Mouse (Mus musculus) inflammation-experienced regulatory T-cells, adult 16 weeks (primary cell): ENCODE results near the gene Trpt1. TPM values are rescaled to one million over a fixed set of nuclear protein-coding genes. Genes with fewer than 3 reads are reported as not detected.

Source experiments
- polyA plus RNA-seq: library from polyadenylated mRNA; unstranded; fragments of 100-300 nt; shearing (Covaris generic); gene quantifications from one replicate; pipeline ENCODE4 v1.2.1, GENCODE M21; 2017

The Trpt1 gene
- polyA plus RNA-seq: 8.9 TPM

DNA sequence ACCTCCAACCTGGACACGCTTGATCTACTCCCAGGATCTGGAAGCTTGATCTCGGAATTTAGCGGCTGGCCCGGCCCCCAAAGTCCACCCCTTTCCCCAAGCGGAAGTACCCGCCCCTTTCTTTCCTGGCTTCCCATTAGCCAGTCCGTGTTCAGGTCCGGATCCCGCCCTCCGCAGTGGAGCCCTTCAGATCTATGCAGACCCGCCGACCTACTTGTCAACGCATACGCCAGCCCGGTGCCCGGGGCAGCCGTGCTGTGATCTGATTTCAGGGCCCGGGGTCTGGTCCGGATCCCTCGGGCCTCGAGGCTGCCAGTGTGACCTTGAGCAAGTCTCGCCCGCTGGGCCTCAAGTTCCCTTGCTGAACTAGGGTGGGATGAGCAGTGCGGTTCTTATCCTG, at the start of gene Trpt1, which contains the start of gene Nudt22:
Trpt1 (plus strand) TSS at position 126 of the 400 bp plus-strand sequence.
Nudt22 (minus strand) TSS at position 112 of the 400 bp plus-strand sequence.

DNA sequence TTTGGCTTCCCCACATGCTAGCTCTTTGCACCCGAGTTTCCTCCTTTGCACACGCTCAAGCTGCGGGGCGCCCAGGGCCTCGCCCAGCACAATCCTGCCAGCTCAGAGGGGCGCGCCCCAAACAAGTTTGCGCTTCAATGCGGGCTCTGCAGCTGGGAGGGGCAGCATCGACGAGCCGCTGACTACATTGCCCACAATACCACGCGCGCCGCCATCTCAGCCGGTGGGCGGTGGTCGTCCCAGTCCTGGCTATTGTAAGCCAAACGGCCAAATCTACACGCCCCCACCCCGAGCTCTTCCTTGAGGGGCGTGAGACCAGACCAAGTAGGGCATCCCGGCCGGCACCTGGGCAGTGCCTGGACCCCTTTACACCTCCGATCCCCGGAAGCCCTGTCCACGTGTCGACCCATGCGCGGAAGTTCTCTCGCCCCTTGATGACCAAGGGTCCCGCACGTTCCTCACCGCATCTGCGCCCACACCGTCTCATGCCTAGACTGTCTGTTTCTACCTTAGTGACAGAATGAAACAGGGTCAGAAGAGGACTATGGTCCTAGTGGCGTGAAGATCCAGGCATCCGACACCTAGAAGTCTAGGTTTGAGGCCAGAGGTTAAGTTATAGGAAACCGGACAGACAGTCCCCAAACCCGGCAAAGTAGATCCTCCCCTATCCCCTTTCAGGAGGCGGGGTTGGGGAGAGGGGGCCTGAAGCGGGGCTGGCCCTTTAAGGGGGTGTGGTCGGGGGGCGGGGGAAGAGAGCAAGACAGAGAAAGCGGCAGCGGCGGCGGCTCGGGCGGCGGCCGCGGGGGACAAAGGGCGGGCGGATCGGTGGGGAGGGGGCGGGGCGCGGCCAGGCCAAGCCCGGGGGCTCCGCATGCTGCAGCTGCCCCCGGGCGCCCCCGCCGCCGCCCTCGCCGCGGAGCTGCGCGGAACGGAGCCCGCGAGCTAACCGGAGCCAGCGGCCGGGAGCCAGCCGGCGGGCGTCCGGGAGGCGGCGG, 21.4 kb upstream of the Trpt1 start, which contains the start of gene Ppp1r14b:
Ppp1r14b (plus strand) TSS at position 758 of the 995 bp plus-strand sequence.

DNA sequence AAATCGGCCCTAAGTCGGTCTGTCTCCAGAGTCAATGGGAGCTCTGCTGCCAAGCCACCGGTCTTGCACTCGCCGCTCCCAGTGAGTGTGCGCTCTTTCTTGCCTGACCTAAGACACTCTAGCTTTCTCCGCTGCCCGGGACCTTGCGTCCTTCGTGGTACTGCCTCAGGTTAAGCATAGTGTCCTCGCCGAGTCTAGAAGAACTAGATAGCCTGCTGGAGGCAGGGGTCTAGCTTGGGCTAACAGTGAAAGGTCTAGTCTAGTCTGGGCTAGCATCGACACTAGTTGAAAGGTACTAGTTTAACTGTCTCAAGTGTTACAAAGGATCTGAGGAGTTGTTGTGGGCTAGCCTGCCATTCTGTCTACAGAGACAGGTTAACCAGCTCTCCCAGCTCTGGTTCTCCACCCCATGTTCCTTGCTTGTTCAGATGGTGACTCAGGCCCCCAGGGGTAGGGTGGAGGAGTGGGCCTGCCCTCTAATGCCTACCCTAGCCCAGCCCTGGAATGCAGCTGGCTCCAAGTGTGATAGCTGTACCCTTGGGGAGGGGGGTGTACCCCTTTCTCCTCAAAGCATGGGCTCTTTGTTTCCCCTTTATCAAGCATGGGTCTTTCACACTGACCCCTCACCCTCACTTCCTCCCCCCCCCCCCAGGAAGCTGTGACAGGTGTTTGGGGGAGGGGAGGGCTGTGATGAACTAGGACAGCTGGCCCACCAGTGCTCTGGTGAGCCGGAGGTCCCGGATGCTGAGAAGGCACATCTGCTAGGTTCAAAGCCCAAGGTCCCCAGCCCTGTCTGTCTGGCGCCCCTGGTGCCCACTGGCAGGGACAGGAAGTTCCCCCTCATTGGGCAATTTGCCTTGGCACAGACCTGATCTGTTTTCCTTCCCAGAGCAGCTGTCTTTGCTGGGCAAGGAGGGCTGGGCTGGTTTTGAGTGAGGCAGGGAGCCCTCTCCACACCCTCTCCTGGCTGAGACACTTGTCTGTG, 20.1 kb upstream of the Trpt1 start, which contains the start of gene Plcb3:
Plcb3 (minus strand) TSS at position 934 of the 985 bp plus-strand sequence.

DNA sequence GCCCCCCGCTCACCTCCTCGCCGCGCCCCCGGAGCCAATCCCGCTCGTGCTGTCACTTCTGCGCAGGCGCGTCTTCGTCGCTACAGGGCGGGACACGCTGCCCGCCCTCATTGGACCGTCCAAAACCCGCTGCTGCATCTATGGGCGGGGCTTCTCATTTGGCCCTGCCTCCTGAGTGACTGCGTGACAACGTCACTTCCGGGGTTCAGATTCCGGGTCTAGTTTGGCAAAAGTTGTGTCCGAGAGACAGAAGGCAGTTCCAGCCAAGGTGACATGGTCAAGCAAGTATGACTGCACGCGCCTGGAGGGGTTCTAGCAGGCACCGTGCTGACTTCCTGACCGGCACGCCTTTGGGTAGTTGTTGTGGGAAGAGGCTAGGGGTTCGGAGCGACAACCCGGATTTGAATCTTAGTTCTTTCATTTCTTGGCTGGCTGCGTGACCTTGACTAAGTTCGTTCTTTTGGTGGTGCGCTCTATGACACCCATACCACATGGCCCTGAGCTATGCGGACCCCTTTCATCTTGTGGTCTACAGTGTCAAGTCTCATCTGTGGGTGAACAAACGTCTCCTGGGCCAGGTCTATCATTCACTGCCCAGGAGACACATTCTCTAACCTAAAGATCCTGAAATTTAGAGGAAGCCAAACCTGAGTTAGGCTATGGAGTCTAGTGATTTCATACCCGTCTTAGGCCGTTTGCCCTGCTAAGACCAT, 15.4 kb upstream of the Trpt1 start, which contains the start of gene Fkbp2:
Fkbp2 (minus strand) TSS at position 121 of the 713 bp plus-strand sequence.

DNA sequence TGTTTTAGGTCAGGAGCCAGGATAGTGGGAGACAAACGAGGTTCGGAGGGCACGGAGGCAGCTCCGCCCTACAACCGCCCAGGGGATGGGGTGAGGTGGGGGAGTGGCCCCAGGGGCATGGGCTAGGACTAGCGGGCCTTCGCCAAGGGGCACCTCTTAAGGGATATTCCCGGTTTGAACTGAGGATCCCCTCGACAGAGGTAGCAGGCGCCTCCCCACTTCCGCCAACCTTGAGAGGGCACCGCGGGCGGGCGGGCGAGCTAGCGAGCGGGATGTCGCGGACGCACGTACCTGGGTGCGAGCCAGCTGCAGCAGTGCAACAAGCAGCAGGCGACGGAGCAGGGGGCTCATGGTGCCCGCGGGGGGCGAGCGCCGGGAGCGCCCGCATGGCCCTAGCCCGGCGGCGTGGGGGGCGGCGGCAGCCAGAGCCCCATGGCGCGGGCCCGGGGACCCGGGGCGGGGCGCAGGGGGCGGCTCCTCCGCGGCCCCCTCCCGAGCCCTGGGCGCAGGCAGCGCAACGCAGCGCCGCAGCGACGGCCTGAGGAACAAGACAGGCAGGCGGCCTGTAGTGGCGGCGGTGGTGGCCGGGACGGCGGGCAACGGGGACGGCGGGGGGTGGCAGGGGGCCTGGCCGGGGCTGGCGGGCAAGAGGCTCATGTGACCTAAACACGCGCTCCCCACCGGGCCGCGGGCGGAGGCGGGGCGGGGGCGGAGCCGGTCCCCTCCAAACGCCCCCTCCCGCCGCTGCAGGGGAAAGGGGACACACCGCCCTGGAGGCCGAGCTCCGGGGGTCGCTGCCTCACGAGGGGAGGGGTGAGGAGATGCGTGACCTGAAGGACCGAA, 8.6 kb upstream of the Trpt1 start, which contains the start of gene Vegfb:
Vegfb (minus strand) TSS at position 591 of the 843 bp plus-strand sequence.

DNA sequence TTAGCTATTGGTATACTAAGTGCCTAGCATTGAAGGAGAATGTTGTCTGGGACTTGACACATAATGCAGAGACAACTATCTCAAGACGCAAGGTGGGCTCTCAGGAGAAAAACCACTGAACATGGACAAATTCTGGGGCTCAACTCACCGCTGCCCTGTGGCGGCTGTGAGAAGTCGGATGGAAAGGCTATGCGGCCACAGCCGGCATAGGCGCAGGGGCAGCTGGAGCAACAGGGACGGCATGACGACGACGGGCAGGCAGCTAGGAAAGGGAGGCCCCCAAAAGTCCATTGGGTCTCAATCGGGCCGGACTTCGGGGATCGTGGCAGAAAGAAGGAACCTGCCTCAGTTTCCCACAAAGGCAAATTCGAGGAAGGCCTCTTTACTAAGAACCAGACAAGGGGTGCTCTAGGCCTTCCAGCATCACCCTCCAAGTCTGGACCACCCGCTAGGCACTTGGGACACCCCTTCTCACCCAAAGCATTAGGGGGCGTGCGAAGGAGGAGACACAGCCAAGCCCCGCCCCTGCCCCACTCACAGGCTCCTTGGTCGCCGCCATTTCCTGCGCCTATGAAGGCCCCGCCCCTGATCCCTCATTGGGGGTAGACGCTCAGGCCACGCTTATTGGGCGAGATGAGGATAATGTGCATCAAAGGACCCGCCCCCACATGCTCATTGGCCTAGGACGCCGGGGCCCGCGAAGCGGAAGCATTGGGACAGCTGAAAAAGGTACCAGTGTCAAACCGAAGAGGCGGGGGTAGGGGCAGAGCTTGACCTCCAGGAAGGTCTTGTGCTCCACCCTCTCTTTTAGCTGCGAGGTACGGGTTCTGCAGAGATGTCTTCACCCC, 3.7 kb upstream of the Trpt1 start, which contains the start of gene Dnajc4:
Dnajc4 (minus strand) TSS at position 562 of the 848 bp plus-strand sequence.

DNA sequence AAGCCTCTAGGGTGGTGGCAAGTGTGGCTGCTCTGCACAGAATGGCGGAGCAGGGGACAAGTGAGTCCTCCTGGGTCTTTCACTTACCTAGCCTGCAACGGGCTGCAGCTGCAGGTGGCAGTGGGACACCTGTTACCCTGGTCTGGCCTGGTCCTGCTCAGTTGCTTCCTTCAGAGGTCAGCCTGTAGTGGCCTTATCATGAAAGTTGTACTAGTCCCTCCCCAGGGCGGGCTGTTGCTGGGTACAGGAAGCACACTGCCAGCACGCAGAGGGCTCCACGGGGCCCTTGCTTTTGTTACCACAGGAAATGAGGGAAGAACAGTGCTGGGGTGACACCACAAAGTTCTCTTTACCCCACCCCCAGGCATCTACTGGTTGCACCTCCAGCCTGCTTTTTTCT, 23.3 kb downstream of the Trpt1 start, which contains the start of gene Fermt3:
Fermt3 (minus strand) TSS at position 279 of the 400 bp plus-strand sequence.

DNA sequence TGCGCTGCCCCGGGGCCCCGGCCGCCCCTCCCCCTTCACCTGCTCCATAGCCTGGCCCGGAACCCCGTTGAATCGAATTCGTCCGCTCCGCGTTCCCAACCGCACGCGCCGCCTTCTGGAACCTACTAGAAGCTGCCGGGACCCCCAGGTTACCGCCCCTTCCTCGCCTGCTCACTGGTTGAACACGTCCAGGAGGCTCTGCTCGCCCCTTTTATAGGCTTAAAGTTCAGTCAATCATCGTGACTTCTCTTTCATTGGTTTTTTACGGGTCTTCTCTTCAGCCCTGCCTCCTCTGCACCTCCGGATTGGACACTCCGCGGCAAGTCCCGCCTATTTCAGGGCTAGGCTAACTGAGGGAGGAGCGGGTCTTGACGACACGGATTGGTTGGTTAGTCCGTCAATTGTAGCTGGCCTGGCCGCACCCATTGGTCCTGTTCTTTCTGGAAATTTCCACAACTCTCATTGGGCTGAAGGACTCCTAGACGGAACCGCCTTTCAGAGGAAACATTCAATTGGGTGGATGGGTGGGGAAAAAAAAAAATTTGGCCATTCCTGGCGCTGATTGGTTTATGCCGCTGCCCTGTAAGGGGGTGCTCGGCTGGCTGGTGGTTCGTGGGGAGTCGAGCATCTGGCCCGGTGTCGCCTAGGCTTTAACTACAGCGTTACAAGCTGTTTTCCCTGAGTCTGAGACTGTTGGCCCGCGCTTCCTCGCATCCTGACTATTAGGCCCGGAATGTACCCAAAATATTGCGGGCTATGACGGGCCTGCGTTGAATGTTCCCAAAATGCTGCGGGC, 44.1 kb downstream of the Trpt1 start, which contains the start of gene Stip1:
Stip1 (minus strand) TSS at position 127 of the 796 bp plus-strand sequence.

Other genes starting within 250 kb of the Trpt1 start
- gene Rps6ka4, start 155.5 kb upstream of the Trpt1 start, polyA plus RNA-seq: 53.0 TPM
- gene Ccdc88b, start 137.9 kb upstream of the Trpt1 start, polyA plus RNA-seq: 68.9 TPM
- 181 TPM for gene Trmt112, start 86.4 kb upstream of the Trpt1 start, polyA plus RNA-seq
- 258 TPM for gene Prdx5, start 86.0 kb upstream of the Trpt1 start, polyA plus RNA-seq
- 9.0 TPM for gene Esrra, start 74.3 kb upstream of the Trpt1 start, polyA plus RNA-seq
- not detected for gene Catsperz, start 70.8 kb upstream of the Trpt1 start, polyA plus RNA-seq
- gene Kcnk4, start 61.6 kb upstream of the Trpt1 start, polyA plus RNA-seq: not detected
- gene Bad, start 54.3 kb upstream of the Trpt1 start, polyA plus RNA-seq: 42.3 TPM
- gene Gpr137, start 53.7 kb upstream of the Trpt1 start, polyA plus RNA-seq: 18.2 TPM
- gene Ppp1r14b, start 21.2 kb upstream of the Trpt1 start, polyA plus RNA-seq: 32.1 TPM
- gene Plcb3, start 19.7 kb upstream of the Trpt1 start, polyA plus RNA-seq: 15.8 TPM
- 57.9 TPM for gene Fkbp2, start 15.6 kb upstream of the Trpt1 start, polyA plus RNA-seq
- gene Vegfb, start 8.5 kb upstream of the Trpt1 start, polyA plus RNA-seq: 2.1 TPM
- gene Dnajc4, start 3.6 kb upstream of the Trpt1 start, polyA plus RNA-seq: 54.6 TPM
- 39.3 TPM for gene Nudt22, start within 50 bp of the Trpt1 start, polyA plus RNA-seq
- gene Fermt3, start 23.3 kb downstream of the Trpt1 start, polyA plus RNA-seq: 472 TPM
- gene Stip1, start 43.8 kb downstream of the Trpt1 start, polyA plus RNA-seq: 205 TPM
- 3.3 TPM for gene Macrod1, start 60.7 kb downstream of the Trpt1 start, polyA plus RNA-seq
- gene Flrt1, start 109.6 kb downstream of the Trpt1 start, polyA plus RNA-seq: not detected
- gene Otub1, start 210.2 kb downstream of the Trpt1 start, polyA plus RNA-seq: 80.2 TPM
- gene Cox8a, start 221.5 kb downstream of the Trpt1 start, polyA plus RNA-seq: 485 TPM
- gene Naa40, start 245.1 kb downstream of the Trpt1 start, polyA plus RNA-seq: 56.7 TPM